Mouse (Mus musculus): ENCODE measurements around the gene Slc24a4.
A peak's percentile ranks its signal among the peaks of the same experiment; 100 is the strongest.
"Not testable (repeated sequence)": the region's sequence is repeated elsewhere in the genome, so short reads cannot be mapped to it uniquely, and the experiment has no call there.

Gene Slc24a4

DNA sequence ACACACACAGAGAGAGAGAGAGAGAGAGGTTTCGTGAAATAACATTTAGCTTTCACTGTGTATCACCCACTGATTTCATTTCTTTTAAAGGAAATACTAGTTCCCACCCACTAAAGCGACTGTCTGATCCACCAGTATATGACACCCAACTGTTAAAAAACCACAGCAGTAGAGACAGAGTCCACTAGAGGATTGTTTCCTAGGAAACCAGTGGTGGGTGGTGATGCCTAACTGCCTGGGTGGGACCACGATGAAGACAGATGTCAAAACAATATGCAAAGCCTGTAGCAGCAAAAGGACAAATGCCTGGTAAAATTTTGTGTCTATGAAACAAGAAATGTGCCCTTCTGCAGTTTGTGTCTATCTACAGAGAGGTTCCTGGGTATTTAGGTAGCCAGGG, 122.5 kb downstream of the Slc24a4 start:
- DNase-seq: no peak

DNA sequence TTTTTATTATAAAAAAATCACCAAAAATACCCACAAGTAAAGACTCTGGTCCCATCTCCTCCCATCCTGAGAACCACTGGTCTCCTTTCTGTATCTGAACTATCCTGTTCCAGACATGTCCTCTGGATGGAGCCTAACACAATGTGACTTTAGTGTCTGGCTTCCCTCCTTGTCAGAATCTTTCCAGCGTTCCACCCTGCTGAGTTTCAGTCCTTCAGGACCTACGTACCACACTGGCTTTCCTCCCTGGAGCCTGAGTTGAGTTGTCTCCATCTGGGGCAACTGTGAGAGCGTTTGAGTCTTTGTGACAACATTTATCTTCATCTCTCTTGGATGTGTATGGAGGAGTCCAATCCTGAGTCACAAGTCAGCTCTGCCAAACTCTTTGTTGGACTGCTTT, 123.5 kb downstream of the Slc24a4 start:
- no peak for DNase-seq

DNA sequence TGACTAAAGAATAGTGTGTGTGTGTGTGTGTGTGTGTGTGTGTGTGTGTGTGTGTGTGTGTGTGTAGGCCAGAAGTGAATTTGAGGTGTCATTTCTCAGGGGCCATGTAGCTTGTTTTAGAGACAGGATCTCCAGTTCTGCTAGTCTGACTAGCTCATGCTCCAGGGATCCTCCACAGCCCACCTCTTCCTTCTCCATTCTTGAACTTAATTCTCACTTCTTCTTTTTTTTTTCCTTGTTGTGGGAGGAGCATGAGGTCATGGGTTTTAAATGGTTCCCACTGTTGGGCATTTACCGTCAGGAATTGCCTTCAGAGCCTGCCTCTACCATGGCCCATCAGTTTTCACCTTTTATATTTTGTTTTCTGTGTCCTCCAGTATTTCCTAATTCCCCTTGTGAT, 124.0 kb downstream of the Slc24a4 start:
- no peak for DNase-seq

DNA sequence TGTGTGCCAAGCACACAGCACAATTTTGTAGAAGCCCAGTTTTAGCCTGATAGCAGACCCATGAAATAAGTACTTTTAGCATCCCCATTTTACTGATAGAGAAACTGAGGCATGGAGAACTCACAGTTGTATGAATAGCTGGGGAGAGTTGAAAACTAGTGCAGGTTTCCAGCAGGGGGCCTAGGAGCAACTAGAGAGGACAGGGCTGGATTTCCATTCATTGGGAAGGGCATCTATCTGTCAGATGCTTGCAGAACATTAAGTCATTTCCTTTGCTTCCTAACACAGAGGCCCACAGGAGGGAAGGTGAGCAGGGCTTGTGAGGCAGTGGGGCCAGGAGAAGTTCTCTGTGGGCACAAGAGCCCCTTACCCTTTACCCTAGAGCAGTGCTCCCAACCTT, 126.5 kb downstream of the Slc24a4 start:
- DNase-seq: no peak

DNA sequence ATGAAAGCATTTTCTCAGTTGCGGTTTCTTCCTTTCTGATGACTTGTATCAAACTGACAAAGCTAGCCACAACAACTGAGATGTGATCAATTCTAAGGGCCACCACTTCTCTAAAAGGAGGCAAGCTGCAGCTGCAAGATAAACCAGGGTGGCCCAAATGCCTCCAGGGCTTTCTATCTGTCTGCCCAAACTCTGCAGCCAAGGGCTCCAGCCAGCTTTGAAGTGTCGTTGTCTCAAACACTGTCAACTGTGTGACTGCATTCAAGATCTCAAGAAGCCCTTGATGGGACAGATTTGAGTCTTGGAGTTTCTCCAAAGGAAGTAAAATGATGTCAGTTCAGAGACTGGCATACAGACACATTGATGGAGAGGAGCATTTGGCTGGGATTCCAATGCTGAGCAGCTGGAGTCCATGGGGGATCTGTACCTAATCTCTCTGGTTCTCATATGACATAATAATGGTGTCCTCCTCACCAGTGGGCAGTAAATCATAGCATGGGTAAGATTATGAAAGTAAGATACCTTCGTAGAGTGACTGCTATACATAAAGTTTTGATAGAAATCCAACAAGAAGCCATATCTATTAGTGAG, 130.1 kb downstream of the Slc24a4 start:
- DNase-seq: no peak

DNA sequence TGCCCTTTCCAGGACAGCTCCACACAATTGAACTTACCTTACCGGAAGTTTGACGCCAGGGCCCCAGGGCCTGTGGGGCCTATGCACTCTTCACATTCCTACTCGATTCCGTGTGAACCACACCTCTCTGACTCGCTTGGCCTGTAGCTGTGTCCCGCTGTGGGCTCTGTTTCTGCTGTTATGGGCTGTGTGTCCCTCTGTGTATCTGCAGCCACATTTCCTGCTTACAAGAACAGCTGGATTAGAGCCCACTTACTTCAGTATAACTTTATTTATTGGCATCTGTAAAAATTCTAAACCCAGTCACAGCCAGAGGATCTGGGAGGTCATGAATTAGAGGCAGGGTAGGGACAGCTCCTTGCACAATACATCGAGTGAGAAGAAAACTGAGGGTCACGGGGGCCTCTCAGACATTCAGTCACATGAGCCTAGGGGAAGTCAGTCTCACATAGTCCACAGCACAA, 133.4 kb downstream of the Slc24a4 start:
- no peak for DNase-seq

DNA sequence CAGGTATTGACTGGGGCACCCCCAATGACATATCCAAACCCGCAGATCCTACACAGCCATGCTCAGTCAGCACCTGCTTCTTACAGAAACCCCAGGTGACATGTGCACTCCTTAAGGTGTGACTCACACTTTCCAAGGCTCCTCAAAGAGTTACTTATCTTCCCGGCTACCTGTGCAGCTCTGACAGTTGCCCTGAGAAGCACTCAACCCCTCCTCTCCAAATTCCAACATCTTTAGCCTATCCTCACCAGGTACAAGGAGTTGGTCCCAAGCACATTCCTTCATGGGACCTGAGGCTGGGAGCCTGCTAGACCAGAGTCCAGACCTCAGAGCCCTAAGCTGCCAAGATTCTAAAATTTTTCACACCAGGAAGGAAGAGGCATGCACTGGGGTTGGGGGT, 134.3 kb downstream of the Slc24a4 start:
- no peak for DNase-seq

DNA sequence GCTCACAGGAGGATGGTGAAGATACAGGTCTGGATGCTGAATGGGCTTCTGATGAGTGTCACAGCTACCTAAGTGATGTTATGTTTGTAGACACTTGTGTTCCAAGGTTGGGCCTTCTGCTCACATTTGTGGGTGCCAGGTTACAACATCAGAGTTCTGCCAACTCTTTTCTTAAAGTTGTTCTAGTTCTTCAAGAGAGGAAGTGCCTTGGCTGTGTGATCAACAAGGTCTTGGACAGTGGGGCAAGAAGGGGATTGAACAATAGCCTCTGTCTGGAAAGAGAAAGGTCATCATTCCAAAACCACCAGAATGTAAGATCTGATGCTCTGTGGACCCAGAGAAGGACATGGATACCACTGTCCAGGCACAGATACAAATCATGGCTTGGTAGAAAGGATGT, 134.7 kb downstream of the Slc24a4 start:
- no peak for DNase-seq

DNA sequence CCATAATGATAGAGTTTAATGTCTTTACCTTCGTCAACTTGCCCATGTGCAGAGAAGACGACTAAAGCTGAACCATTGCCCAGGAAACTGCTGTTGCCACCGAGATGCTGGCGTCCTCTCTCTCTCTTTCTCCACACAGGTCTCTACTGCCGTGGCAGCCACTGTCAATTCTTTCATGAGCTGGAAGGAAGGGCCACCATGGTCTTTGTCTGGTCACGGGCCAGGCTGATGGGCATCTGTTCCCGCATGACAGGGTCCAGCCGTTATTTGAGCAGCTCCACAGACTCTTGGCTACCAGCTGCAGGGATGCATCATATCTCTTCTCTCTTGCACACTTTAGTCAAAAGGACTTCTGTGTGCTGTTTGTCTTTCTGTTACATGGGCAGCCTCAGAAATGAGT, 137.9 kb downstream of the Slc24a4 start:
- no peak for DNase-seq

DNA sequence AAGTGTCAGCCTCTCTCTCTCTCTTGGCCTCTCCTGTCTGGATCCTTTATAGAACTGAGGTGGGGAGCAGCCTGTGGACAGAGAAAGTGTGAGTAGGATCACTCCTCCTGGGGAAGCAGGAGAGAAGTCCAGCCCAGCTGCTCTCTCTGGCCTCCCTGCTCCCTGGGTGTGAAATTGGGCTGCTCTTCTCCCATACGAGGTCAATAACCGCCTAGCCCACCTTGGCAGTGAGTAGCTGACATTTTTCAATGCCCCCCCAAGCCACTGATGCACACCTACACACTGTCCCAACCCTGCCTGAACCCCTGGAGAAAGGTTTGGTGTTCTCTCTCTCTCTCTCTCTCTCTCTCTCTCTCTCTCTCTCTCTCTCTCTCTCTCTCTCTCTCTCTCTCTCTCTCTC, 140.6 kb downstream of the Slc24a4 start:
- no peak for DNase-seq

DNA sequence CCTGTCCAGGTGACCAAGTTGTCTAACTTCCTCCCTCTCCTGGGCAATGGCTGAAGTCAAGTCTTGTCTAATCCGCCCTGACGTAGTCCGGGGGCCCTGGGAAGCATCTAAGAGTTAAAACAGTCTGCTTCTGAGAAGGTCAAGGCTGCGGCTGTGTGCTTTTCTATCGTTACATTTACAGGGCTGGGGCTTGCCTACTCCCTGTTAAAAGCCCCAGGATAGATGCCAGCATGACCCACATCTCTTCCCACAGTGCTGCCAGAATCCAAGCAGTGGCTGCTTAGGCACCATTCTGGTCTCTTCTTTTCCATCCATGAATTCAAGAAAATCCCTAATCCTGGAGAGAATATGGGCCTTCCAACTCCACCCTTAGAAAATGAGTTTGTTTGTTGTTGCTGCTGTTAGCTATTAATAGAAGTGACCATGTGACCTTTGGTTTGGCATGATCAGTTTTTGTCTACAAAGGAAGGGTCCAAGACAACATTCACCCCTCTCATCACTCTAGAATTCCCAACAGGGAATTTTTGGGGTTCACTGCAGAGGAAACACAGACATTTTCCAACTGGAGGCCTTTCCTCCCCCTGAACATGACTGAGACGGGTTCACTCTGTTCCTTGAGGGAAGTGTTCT, 142.4 kb downstream of the Slc24a4 start:
- no peak for DNase-seq

DNA sequence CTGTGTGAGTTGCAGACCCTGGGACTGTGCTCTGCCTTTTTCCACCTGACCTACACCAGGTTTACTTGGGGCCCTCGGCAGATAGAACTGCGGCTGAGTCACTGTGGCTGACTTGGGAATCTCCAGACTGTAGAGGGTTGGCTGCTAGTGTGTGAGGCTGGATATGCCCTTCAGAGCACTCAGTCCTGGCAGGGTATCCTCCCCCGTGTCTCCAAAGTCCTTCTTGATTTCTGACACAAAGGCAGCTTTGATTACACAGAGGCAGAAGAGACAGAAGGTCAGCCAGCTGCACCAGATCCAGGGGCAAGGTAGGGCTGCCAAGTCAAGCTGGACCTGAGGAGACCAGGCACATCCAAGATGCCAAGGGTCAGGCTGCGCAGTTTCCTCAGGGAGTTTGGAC, 142.9 kb downstream of the Slc24a4 start:
- DNase-seq: no peak

DNA sequence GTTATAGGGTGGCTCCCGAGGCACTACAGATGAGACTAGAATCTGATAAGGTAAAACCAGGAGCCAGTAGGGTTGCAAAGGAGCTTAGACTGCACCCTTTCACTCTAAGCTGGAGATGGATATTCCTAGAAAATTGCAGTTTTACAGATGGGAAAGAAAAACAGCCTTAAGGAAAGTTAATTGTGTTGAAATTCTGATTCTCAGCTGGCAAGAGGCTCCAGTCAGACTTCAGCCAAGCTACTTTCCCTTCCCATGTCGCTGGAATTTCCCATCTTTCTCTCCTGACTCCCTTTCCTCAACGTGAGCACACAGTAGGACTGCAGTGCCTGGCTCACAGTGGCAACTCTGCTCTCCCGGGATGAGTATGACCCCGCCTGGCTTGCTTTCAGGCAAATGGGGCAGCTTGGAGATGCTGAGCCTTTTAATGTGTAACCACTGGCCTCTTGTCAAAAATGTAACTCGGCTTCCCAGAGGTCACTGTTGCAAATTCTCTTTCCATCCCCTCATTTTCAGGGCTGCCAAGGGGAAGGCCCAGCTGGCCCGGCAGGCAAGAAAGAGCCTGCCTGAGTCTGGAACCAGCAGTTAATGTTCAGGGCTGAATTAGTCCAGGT, 147.4 kb downstream of the Slc24a4 start:
- no peak for DNase-seq

DNA sequence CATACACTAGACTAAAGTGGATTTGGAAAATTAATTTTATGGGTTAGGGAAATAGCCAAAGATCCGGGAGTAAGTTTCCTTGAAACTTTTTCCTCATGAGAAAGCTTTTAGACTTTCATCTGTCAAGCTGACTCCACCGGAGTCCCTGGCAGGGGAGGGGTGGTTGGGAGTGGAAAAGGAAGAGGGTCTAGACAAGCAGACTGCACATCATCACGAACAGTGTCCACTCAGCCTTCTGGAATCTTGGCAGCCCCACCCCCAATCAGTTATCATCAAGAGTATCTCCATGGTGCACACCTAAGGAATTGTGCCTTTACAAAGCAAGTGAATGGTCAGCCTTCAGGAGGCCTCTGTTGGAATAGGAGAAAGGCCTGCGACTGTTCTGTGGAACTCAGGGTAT, 151.8 kb downstream of the Slc24a4 start:
- not testable (repeated sequence) for DNase-seq

DNA sequence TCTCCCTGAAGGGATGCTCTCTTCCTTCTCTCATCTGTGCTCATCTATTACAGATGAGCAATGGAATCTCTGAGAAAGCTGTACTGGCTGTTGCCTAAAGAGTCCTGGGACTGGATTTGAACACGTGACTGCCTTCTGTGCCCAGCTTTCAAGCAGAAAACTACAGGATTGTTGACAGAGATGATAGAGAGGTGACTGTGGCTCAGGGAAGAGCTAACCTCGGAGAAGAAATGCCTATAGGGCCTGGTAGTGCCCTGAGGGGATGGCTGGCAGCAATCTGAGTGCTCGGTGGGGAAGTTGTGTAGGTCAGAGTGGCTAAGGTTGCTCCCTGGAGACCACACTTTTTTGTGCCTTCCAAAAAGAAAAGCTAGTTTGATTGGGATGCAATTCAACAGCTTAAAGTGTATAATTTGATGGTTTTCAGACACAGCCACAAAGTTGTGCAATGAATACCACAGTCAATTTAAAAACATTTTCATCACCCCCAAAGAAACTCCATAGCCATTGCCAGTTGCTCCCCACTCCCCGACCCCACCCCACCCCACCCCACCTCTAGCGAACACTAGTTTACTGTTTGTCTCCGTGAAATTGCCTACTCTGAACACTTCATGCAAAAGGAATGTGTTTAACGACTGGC, 152.5 kb downstream of the Slc24a4 start:
- no peak for DNase-seq

DNA sequence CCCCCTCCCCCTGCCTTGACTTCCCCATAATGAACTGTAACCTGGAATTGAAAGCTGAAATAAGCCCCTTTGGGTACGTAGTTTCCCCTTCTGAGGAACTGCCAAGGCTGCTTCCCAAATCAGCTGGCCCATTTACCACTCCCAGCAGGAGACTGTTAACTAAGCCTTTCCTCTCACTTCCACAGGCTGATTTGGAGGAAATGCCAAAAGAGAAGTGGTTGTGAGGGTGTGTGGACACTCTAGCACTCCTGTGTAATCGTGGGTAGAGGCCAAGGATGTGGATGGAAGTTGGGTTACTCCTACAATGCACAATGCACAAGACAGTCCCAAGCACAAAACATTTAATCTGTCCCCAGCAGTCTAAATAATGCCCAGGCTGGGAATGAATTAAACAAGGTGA, 153.6 kb downstream of the Slc24a4 start:
- DNase-seq: peak in 1 of 2 experiments; percentile 33

DNA sequence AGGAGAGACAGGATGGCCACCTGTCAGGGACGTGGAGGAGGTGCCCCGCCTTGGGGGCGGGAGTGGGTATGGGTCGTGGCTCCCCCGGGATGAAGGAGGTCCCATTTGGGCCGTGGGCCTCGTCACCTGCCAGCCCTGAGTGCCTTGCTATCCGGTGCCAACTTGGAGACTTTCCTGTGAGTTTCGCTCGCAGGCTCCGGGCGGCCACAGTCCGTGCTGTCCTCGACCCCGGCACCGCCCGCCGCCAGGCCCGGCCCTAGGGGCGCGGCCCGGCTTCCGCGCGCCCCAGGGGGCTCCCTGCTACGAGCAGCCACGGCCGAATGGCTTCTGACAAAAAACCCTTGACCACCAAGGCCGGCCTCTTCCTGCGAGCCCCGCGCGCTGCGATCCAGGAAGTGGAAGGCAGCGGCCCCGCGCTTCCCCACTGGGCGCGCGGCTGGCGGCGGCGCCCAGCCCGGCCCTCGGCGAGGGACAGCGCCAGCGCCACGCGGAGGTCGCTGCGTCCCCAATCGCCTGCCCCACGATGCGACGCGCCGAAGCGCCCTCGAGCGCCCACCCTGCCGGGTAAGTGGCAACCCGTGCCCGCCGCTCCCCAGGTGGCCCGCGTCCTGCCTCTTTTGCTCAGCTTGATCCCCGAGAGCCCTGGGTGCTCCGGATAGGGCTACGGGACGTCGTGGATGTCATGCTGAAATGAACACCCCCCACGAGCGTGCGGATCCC, 154.4 kb downstream of the Slc24a4 start, which contains the start of gene Rin3:
TSS of gene Rin3 (plus strand) at position 286 of the 720 bp plus-strand sequence.
- peak; percentile 31 for DNase-seq

DNA sequence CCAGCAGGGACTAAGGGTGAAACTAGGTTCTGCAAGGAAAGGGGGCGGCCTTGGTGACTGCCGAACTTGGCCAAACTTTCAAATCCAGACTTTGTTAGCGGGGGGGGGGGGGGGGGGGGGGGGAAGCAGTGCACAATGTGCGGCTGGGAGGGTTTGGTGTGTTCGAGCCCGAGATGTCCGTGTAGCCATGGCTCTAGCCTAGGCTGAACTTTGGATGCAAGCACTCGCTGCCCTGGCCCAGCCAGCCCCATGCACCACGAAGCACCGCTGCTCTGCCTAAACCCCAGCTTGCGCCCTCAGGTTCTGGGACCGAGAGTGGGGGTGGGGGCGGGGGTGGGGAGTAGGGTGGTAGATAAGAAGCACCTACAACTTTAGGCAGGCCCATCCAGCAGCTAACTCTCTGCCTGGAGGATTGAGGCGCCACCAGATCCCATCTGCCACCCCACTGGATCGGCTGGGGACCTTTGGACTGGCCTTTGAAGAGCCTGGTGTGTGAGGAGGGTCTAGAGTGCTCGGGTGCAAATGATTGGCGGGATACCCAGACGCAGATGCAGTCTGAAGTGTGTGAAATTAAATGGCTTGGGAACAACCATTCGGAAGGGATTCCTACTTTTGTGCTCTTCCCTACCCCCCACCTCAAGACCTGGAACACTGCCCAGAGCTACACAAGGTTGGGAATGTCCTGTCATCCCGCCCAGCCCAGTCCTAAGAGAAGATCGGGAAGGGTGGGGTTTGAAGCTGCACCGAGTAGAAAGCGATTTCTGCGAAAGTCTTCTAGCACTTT, 155.1 kb downstream of the Slc24a4 start:
- peak; percentile 33 to 63 for DNase-seq

DNA sequence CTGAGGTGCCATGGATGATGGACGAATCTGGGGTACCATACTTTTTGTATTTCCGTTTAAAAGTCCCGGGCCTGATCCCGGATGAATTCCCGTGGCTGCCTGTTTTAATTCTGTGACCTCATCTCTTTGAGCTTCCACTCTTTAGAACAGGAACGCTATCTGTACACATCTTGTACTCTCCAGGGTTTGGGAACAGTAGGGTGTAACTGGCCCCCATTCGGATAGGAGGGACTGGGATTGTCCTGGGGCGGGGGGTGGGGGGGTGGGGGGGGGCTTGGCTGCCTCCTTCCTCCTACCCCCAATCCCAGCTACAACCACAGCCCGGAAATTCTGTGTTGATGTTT, 155.7 kb downstream of the Slc24a4 start:
- DNase-seq: no peak

DNA sequence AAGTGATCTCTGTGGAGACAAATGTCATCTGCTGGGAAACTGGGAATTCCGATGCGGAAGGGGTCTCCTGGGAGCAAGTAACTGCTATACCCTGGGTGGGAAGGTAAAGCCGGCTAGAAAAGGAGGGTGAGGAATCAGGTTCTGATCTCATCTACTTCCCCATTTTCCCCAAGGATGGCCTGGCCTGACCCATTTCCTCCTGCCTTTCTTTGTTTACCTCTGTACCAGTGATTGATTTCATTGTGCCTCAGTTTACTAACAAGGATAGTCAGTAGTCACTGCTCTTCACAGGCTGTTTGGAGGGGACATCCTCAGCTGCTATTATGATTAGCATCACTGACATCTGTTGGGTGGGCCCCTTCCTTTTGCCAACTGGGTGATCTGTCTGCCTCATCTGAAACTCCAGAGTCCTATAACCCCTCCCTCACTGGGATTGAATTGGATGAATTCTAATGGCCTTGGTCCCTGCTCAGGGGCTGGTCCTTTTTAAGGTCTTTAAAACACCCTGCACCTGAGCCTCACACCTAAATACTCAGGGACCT, 156.2 kb downstream of the Slc24a4 start:
- DNase-seq: no peak

DNA sequence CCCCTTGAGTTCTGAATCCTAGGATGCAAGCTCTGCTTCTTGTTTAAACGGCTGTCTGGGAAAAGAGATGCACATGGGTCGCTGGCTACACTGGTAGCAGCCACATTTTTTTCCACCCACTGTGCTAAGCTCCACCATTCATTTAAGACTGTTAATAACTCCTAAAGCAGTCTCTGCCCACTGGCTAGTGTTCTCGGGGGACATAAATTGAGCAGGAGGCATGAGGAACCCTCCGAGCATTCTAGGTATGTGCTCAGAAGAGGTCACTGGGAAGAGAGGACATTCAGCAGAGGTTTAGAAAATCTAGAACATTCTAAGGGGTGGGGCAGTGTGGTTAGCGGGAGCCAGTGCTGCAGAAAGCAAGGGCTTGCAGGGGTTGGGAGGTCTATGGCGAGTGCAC, 156.8 kb downstream of the Slc24a4 start:
- no peak for DNase-seq

DNA sequence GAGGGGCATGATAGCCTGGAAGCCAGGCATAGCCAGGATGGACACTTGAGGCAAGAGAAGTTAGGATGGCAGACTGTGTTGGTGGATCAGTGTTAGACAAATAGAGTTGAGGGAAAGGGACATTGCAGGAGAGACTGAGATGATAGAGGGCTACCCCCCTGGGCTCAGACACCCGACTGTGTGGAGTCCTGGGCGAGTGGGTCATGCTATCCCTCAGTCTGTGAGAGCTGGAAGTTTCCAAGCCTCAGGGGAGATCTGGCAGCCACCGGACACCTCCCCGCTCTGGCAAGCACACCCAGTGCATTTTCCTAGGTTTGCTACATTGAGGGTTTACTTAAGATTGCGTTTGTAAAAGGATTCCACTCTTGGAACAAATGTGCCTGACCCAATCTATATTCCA, 157.2 kb downstream of the Slc24a4 start:
- DNase-seq: no peak
